Mouse (Mus musculus) CD8-positive naive resting alpha-beta T cell, adult 2 months (primary cell): ENCODE data around the gene Zfyve21.

ENCODE experiments used
- DNase-seq, 2 experiments: peaks; one replicate each; pipeline ENCODE4 v3.0.0; 2022; ENCODE audit warnings: low read depth in 2 of 2, low spot score in 2 of 2

The Zfyve21 gene

DNA sequence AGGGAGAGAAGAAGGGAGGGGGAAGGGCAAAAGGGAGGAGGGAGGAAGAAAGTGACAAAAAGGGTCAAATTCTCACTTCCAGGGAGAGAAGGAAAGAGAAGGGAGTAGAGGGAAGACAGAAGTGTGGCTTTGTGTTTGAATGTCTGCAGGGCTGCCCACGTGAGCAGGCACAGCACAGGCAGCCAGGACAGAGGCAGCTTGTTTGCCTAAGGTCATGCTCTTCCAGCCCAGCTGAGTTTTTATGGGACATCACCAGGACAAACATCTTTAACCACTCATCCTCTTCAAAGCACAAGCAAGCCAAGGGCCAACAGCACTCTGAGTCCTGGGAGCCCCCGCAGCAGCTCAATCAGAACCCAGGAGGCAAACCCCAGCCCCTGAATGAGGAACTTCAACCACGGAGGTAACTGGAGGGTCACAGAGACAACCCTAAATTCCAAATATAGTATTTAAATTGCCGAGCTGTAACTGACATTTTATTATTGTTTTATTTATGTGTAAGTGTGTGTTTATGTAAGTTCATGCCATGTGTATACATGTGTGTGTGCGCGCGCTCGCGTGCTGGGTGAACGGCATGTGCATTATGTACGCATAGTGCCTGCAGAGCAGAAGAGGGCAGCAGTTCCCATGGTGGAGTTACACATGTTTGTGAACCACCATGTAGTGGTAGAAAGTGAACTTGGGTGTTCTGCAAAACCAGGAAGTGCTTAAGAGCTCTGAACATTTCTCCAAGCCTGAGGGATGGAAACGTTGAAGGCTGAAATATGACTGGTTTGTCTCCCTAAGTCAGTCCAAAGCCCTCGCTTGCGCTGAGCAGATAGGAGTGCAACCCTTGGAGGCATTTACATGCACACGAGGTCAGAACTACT is 28.8 kb downstream of the Zfyve21 start:
- no peak for DNase-seq

DNA sequence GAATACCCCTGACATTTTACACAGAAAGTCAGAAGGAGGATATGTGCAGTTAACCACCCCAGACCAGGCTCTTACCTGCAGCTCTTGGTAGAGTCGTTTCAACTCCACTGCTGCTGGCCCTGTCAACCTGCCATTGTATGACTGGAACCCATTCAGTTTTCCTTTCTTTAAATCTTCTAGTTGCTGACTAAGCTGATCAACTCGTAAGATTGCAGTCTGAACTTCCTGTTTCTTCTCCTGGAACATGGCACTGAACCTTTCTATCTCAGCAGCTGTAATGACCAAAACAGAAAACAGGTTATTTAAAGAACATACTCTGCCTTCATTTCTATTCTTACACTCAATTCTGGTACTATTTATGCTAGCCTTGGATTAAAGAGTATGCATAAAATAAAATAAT is 29.5 kb downstream of the Zfyve21 start:
- no peak for DNase-seq

DNA sequence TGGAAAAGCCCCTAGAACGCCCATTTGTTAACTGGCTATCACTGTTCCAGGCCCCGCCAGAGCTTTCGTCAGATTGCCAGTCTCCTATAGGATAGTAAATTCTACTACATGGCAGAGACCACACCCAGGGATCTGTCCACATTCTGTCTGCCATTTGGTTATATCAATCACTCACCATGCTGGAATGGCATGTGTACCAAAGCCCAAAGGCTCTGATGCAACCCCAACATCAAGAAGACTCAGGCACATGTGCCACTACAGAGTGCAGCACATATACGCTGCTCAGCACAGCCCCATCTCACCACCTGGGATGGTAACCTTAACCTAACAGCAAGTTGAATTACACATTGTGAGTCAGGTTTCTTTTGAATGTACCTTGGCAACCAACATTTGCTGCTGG is 32.0 kb downstream of the Zfyve21 start:
- DNase-seq, result no peak

DNA sequence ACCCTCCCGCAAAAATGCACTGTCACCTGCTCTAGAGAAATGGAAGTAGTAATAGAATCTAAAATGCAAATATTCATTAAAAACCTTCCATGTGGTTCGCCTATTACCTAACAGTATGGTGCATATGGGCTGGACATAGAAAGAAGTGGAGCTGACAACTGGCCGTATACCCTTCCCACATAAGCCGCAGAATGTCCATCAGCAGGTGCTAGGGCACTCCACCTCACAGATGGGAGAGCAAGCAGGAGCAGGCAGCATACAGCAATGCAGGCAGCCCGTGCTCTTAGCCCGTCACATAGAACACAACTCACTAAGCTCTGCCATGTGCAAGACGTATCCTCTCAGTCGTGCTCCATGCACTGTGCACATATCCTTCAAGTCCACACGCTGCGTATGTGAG is 32.8 kb downstream of the Zfyve21 start:
- DNase-seq, result no peak

DNA sequence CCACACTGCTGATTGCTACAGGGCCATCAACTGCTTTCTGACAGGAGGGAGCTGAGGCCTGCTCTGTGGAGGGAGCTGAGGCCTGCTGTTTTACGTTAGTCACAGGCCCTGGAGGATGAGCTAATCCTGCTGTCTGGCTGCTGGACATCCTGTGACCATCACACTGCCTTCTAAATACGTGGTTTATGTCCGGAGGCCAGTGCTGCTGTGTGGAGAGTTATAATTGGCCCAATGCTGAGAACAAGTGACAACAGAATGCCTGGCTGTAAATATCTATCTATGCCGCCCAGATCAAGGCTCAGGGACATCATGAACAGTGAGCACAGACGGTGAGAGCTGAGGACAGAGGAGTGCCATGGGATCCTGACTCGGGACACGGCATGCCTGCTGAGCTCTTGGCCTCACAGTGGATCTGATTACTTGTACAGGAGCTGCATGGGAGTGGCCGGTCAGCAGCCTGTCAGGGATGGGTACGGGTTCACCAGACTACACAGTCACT is 34.4 kb downstream of the Zfyve21 start:
- no peak for DNase-seq

DNA sequence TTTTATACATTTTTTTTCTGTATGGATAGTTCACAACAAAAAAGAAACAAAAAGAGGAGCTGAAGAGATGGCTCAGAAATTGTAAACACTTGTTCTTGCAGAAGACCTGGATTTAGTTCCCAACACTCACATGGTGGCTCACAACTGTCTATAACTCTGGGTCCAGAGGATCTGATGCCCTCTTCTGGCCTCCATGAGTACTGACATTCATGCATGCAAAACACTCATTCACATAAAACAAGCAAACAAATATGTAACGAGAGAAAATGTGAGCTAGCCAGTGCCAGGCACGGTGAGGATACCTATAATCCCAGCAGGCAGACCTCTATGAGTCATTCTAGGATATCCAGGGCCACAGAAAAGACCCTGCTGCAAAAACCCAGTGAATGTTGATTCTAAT is 37.3 kb downstream of the Zfyve21 start:
- DNase-seq, result no peak

DNA sequence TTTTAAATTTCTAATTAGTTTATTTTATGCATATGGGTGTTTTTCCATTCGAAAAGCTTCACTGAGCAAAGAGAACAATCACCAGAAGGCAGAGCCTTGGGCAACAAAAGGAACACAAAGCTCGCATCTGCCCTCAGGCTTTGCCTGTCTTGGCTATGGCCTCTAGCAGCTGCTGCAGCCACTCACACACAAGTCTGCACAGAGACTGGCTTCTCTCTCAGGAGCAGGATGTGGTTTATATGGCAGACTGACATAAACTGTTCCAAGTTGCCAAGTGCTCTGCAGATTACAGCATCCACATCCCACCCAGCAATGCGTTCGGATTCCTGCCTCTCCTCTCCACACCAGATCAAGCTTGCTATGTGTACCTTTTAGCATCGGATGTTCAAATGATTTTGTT is 37.8 kb downstream of the Zfyve21 start:
- no peak for DNase-seq

DNA sequence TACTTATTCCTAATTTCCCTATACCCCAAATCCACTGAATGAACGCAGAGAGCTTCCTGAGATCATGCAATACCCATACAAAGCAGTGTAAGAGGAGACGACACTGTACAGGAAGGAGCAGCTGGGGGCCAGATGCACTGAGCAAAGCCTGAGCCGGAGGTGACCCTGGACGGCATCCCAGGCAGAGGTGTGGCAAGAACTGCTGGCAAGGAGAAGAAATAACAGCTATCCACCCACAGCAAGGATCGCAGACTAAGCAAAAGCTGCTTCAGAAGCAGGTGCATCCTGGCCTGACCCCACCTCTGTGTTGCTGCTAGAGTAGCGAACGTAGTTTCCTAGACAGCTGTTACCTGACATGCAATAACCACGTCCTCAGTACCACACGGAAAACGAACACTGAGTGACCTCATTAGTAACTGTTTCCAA is 39.1 kb downstream of the Zfyve21 start:
- DNase-seq, result no peak

DNA sequence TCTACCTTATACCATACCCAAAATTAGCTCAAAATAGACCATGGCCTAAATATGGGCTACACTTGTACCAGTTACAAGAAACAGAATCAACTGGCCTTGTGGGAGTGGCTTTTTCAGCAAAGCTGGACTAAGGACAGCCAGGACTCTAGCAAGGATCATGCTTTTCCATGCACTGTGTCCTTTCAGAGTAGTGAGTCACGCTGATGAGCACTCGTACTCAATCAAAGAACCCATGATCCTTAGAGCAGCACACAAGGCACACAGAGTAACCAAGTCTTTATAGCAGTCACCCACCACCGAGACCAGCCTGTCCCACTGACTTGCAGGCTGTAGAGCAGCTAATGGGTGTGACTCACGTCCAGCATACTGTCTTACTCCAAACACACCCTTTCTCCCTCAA is 39.6 kb downstream of the Zfyve21 start:
- no peak for DNase-seq

DNA sequence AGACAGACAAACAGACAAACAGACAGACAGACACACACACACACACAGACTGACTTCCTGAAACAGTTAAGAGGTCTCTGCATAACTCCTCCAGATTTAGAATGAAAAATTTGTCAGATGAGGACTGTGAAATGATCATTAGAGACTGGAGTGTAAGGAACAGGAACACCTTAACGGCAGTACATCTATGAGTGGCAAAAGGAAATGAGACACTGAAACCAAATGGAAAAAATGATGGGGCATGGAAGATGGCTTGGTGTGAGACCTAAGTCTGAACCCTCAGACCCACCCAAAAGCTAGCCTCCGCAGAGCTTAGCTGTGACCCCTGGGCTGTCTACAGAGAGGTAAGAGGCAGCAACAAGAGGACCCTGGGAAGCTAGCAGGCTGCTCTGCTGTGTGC is 41.5 kb downstream of the Zfyve21 start:
- no peak for DNase-seq

DNA sequence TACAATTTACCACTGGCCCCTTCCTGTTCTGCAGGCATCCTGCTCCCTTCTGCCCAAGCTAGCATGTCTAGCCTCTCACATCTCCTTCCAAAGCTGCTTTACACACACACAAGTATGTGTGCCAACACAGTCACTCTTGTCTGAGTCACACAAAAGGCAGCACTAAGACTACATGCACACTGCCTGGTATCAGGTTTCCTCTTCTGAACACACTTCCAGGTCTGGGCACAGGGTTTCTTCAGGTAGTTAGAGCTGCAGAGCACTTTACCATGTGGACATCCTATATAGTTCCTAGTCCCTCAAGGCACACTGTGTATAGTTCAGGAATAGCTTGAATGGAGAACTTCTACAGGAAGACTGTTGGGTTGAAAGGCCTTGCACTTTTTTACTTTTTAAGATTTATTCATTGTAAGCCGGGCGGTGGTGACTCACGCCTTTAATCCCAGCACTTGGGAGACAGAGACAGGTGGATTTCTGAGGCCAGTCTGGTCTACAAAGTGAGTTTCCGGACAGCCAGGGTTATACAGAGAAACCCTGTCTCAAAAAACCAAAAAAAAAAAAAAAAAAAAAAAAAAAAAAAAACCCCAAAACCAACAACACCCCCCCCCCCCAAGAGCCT is 50.3 kb downstream of the Zfyve21 start:
- DNase-seq, result no peak

DNA sequence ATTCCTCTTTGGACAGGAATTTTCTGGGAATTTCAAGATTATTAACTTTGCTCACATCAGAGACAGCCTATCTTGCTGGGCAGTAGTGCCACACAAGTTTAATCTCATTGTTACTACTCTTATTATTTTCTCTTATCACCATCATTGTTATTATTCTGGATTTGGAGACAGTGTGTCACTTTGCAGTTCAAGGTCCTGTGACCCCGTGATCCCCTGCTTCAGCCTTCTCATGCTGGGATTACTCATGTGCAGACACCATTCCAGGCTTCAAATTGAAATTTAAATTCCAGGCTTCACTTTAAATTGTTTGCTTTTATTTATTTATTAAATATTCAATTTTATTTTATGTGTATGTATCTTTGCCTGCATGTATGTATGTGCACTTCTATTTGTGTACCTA is 55.8 kb downstream of the Zfyve21 start:
- DNase-seq, result no peak

DNA sequence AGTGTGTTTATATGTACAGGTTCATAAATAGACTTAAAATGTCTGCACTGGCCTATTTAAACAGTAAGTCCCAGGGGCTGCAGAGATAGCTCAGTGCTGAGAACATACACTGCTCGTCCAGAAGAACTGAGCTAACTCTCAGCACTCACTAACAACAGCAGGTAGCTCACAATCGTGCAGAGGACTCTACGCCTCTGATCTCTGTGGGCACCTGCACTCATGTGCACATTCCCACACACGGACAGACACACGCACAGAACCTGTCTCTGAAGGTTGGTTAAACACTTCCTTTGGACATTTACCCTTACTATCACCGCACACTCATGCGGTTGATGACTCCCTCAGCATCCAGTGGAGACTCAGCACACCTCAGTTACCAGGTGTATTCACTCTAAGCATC is 56.8 kb downstream of the Zfyve21 start:
- DNase-seq, result no peak

DNA sequence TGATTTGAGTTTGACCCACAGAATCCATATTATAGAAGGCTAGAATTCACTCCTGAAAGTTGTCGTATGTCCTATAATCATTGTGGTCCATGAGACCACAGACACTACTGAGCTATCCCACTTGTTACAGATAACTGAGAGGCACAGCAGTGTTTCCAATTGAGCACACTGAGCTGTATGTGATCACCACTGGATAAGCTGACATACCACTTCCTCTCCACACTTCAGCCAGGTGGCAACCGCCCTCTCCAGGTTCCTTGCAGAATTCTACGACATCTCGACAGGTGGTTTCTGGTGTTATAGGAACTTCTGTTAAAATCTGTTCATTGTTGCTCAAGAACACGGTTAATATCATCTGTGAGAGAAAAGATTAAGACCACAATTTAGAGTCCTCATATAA is 58.1 kb downstream of the Zfyve21 start:
- no peak for DNase-seq

DNA sequence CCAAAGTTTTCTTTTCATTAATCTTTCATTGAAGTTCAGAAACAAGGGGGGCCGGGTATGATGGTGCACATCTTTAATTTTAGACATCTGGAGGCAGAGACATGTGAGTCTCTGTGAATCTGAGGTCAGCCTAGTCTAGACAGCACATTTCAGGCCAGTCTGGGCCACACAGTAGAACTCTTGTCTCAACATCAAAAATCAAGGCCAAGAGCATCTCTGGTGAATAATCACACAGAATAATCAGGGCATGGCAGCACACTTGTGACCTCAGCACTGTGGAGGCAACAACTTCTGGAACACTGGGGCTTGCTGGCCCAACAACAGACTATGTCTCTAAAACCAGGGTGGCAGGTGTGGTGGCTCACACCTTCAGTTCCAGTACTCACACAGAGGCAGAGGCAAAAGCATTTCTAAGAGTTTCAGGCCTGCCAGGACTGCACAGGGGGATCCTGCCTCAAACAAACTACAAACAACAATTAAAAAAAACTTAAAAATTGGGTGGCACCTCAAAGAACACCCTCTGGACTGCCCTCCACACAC is 60.7 kb downstream of the Zfyve21 start:
- DNase-seq, result no peak

DNA sequence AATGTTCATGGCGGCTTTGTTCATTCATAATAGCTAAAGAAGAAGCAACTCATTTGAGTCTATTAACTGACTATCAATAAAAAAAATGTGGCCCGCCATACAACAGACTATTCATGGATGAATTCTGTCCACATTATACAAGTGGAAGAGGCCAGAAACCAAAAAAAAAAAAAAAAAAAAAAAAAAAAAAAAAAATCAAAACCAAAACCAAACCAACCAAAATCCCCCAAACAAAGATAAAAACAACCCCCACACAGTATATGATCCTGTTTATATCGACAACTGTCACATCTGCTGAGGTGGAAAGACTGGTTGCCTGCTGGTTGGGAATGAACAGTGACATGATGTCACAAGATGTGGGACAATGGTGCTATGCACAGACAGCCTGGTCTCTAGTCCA is 61.5 kb downstream of the Zfyve21 start:
- no peak for DNase-seq

DNA sequence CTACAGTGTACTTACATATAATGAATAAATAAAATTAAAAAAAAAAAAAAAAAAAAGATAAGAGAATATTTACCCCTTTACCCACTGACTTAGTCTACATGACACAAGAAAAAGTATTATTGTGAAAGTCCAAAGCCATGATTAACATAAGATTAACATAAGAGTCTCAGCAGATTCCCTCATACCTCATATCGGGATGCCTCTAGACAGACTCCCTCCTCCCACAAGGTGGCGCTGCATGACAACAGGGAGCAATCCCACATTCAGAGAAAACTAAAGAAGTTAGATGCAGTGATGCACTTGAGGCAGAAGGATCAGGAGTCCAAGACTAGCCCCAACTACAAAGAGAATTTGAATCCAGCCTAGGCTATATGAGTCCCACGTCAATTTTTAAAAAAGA is 64.2 kb downstream of the Zfyve21 start:
- peak; percentile 65 to 82 for DNase-seq
